Mouse (Mus musculus): ENCODE results near the gene Olfr566. TPM values are rescaled to one million over a fixed set of nuclear protein-coding genes. Genes with fewer than 3 reads are reported as not detected.

Olfr566 gene
- not detected in 2 replicates for polyA plus RNA-seq (2021; fragmentation: Nextera tagmentation)
- long read RNA-seq, experiment 1: 0 reads
- long read RNA-seq, experiment 2: 0 reads

DNA sequence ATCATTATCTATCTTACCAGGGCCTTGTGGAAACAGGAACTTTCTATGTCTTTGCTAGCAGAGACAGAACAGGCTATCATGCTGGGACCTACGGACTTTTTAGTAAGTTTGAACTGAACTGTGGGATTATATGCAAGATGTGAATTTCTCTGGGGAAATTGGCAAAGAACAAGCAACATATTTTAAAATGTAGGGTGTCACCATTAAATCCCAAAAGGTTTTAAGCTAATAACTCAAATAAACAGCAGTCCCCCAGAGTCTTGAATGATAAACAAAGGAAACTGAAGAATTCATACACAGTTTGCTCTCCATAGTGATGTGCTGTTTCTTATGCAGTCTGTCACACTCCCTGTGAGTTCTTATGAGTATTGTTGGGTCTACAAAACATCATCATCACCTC, at the start of gene Olfr566:
Gene Olfr566 (minus strand): TSS at position 101 of the 400 bp plus-strand sequence.

DNA sequence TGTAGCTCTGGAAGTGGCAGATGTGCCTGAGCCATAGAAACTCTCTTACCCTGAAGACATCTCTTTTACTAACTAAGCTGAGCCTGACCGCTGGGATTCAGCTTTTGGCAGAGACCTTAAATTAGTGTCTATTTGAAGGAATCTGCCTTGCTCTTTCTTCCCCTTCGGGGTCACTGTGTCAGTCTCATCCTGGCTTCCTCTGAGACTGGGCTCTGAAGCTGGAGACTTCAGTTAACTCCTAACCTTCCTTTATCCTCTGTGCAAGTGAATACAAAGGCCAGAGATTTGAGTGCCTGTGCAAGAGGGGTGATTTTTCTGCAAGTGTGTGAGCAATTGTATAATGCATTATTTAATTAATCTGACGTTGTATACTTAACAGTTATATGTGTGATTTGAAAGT, 32.2 kb upstream of the Olfr566 start, which contains the start of gene Olfr569:
Gene Olfr569 (minus strand): TSS at position 101 of the 400 bp plus-strand sequence.

DNA sequence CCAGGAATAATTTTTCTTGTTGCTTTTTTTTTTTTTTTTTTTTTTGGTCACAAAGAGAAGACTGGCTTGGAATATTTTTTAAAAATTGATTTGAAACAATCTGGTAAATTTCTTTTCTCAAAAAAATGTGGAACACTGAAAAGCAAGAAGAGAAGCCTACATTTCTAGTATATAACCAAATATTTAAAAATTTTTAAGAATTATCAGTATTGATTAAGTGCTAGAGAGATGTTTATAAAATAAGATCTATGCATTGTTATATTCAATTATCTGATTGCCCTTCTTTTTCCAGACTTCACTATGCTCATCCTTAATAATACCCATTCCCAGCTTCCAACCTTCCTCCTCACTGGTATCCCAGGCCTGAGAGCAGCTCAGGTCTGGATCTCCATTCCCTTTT, 18.3 kb upstream of the Olfr566 start, which contains the start of gene Olfr568:
Gene Olfr568 (plus strand): TSS at position 301 of the 400 bp plus-strand sequence.

Other genes starting within 250 kb of the Olfr566 start
- gene Olfr553, start 240.5 kb downstream of the Olfr566 start, polyA plus RNA-seq (2021; fragmentation: Nextera tagmentation): not detected in 2 replicates
- gene Olfr554, start 220.3 kb downstream of the Olfr566 start, polyA plus RNA-seq (2021; fragmentation: Nextera tagmentation): not detected in 2 replicates
- not detected in 2 replicates for gene Olfr555, start 199.9 kb downstream of the Olfr566 start, polyA plus RNA-seq (2021; fragmentation: Nextera tagmentation)
- not detected in 2 replicates for gene Olfr556, start 193.9 kb downstream of the Olfr566 start, polyA plus RNA-seq (2021; fragmentation: Nextera tagmentation)
- gene Trim68, start 171.4 kb downstream of the Olfr566 start, polyA plus RNA-seq (2021; fragmentation: Nextera tagmentation): 3.1 TPM in 2 replicates
- gene Olfr557, start 162.9 kb downstream of the Olfr566 start, polyA plus RNA-seq (2021; fragmentation: Nextera tagmentation): not detected in 2 replicates
- not detected in 2 replicates for gene Olfr558, start 156.6 kb downstream of the Olfr566 start, polyA plus RNA-seq (2021; fragmentation: Nextera tagmentation)
- gene Olfr33, start 139.7 kb downstream of the Olfr566 start, polyA plus RNA-seq (2021; fragmentation: Nextera tagmentation): not detected in 2 replicates
- gene Olfr559, start 131.3 kb downstream of the Olfr566 start, polyA plus RNA-seq (2021; fragmentation: Nextera tagmentation): not detected in 2 replicates
- not detected in 2 replicates for gene Olfr560, start 99.4 kb downstream of the Olfr566 start, polyA plus RNA-seq (2021; fragmentation: Nextera tagmentation)
- 0.33 and 0.41 TPM in 2 replicates for gene Olfr78, start 99.3 kb downstream of the Olfr566 start, polyA plus RNA-seq (2021; fragmentation: Nextera tagmentation)
- gene Olfr561, start 87.5 kb downstream of the Olfr566 start, polyA plus RNA-seq (2021; fragmentation: Nextera tagmentation): not detected in 2 replicates
- not detected in 2 replicates for gene Olfr564, start 55.3 kb downstream of the Olfr566 start, polyA plus RNA-seq (2021; fragmentation: Nextera tagmentation)
- not detected in 2 replicates for gene Olfr568, start 18.4 kb upstream of the Olfr566 start, polyA plus RNA-seq (2021; fragmentation: Nextera tagmentation)
- gene Olfr569, start 32.1 kb upstream of the Olfr566 start, polyA plus RNA-seq (2021; fragmentation: Nextera tagmentation): not detected in 2 replicates
- not detected in 2 replicates for gene Olfr570, start 35.8 kb upstream of the Olfr566 start, polyA plus RNA-seq (2021; fragmentation: Nextera tagmentation)
- not detected in 2 replicates for gene Olfr571, start 58.8 kb upstream of the Olfr566 start, polyA plus RNA-seq (2021; fragmentation: Nextera tagmentation)
- gene Olfr572, start 65.6 kb upstream of the Olfr566 start, polyA plus RNA-seq (2021; fragmentation: Nextera tagmentation): not detected in 2 replicates
- gene Olfr573-ps1, start 83.8 kb upstream of the Olfr566 start, polyA plus RNA-seq (2021; fragmentation: Nextera tagmentation): not detected in 2 replicates
- gene Olfr574, start 89.7 kb upstream of the Olfr566 start, polyA plus RNA-seq (2021; fragmentation: Nextera tagmentation): not detected in 2 replicates
- 0.11 TPM in 1 of 2 replicates, not detected in the other for gene Olfr575, start 100.0 kb upstream of the Olfr566 start, polyA plus RNA-seq (2021; fragmentation: Nextera tagmentation)
- not detected in 2 replicates for gene Olfr576, start 103.9 kb upstream of the Olfr566 start, polyA plus RNA-seq (2021; fragmentation: Nextera tagmentation)
- gene Olfr577, start 117.2 kb upstream of the Olfr566 start, polyA plus RNA-seq (2021; fragmentation: Nextera tagmentation): not detected in 2 replicates
- not detected in 2 replicates for gene Olfr578, start 130.6 kb upstream of the Olfr566 start, polyA plus RNA-seq (2021; fragmentation: Nextera tagmentation)
- gene Olfr582, start 179.3 kb upstream of the Olfr566 start, polyA plus RNA-seq (2021; fragmentation: Nextera tagmentation): not detected in 2 replicates
- gene Olfr583, start 192.5 kb upstream of the Olfr566 start, polyA plus RNA-seq (2021; fragmentation: Nextera tagmentation): not detected in 2 replicates
- not detected in 2 replicates for gene Olfr584, start 223.1 kb upstream of the Olfr566 start, polyA plus RNA-seq (2021; fragmentation: Nextera tagmentation)
- not detected in 2 replicates for gene Olfr585, start 239.0 kb upstream of the Olfr566 start, polyA plus RNA-seq (2021; fragmentation: Nextera tagmentation)